Mouse (Mus musculus) CH12.LX (cell line): ENCODE results near the gene Cacng4. TPM values are rescaled to one million over a fixed set of nuclear protein-coding genes. Genes with fewer than 3 reads are reported as not detected.
A peak's percentile ranks its signal among the peaks of the same experiment; 100 is the strongest.

Experiments used
- DNase-seq: peaks from one replicate; pipeline ENCODE4 v3.0.0-alpha.2; 2013; ENCODE audit errors: extremely low read depth
- H3K27ac ChIP-seq: 2 replicates; pipeline ENCODE4 v1.5.1; 2012; ENCODE audit warnings: low read depth, mild to moderate bottlenecking, control low read depth, moderate library complexity; ENCODE audit not compliant: insufficient read depth
- H3K27me3 ChIP-seq: replicated peaks from 2 replicates; pipeline ENCODE3; 2012; ENCODE audit warnings: inconsistent platforms
- H3K36me3 ChIP-seq, 2 experiments: replicated peaks in 1 of 2; 2 replicates each; pipeline versions ENCODE3 to v1.6.1; 2012; ENCODE audit warnings: inconsistent platforms in 1 of 2, low read length in 1 of 2, mild to moderate bottlenecking in 1 of 2, mixed read lengths in 1 of 2, moderate library complexity in 1 of 2; ENCODE audit not compliant: control insufficient read depth in 1 of 2, insufficient read depth in 1 of 2
- H3K4me1 ChIP-seq, 2 experiments: 2 replicates each; pipeline ENCODE4 v1.6.1; 2012; ENCODE audit warnings: inconsistent platforms in 1 of 2, moderate library complexity in 1 of 2; ENCODE audit not compliant: insufficient read depth in 2 of 2, control insufficient read depth in 1 of 2
- H3K4me2 ChIP-seq: 2 replicates; pipeline ENCODE4 v1.6.1; 2012; ENCODE audit warnings: low read depth, mild to moderate bottlenecking, control low read depth; ENCODE audit not compliant: poor library complexity, insufficient read depth, severe bottlenecking
- H3K4me3 ChIP-seq, 3 experiments: fragments of 150-350 bp in 1 of 3; sonication (generic) in 1 of 3; replicated peaks in 1 of 3; 2 replicates each; pipeline versions ENCODE3 to v1.5.1; 2011 to 2012; ENCODE audit warnings: low read depth in 2 of 3, low read length in 2 of 3, mild to moderate bottlenecking in 2 of 3, moderate library complexity in 2 of 3, control low read depth in 1 of 3, improper control_type of control experiment in 1 of 3, inconsistent platforms in 1 of 3, mixed read lengths in 1 of 3; ENCODE audit not compliant: poor library complexity in 1 of 3
- H3K79me2 ChIP-seq: replicated peaks from 2 replicates; pipeline ENCODE4 v1.6.1; 2012; ENCODE audit warnings: mild to moderate bottlenecking, moderate library complexity; ENCODE audit not compliant: control insufficient read depth, poor library complexity, insufficient read depth, severe bottlenecking; ENCODE audit errors: extremely low read depth
- H3K9ac ChIP-seq: 2 replicates; pipeline ENCODE4 v1.6.1; 2012; ENCODE audit warnings: low read depth, mild to moderate bottlenecking, control low read depth, moderate library complexity; ENCODE audit not compliant: insufficient read depth
- H3K9me3 ChIP-seq: replicated peaks from 2 replicates; pipeline ENCODE3; 2012; ENCODE audit warnings: low read length, inconsistent platforms, mixed read lengths
- BHLHE40 ChIP-seq: IDR thresholded peaks from 2 replicates; pipeline ENCODE4 v1.6.1; 2011; ENCODE audit warnings: mild to moderate bottlenecking, low read depth, low read length, improper control_type of control experiment
- CHD1 ChIP-seq: IDR thresholded peaks from 2 replicates; pipeline ENCODE4 v1.6.1; 2012; ENCODE audit warnings: low read depth, low read length, improper control_type of control experiment, inconsistent platforms
- CTCF ChIP-seq, 2 experiments: IDR thresholded peaks in 1 of 2; conservative IDR thresholded peaks in 1 of 2; 2 replicates each; pipeline ENCODE4 v1.5.1; 2011 to 2012; ENCODE audit warnings: low read depth in 2 of 2, low read length in 2 of 2, improper control_type of control experiment in 1 of 2, inconsistent platforms in 1 of 2, mild to moderate bottlenecking in 1 of 2, moderate library complexity in 1 of 2
- E2F4 ChIP-seq: IDR thresholded peaks from 2 replicates; pipeline ENCODE4 v1.6.1; 2011; ENCODE audit warnings: low read depth, low read length, improper control_type of control experiment; ENCODE audit not compliant: insufficient replicate concordance
- ETS1 ChIP-seq: conservative IDR thresholded peaks from 2 replicates; pipeline ENCODE4 v1.6.1; 2012; ENCODE audit warnings: low read depth, mild to moderate bottlenecking, inconsistent platforms, low read length, improper control_type of control experiment, moderate library complexity
- IRF4 ChIP-seq: IDR thresholded peaks from 2 replicates; pipeline ENCODE4 v1.6.1; 2014; ENCODE audit warnings: low read depth, mild to moderate bottlenecking, inconsistent platforms, low read length, improper control_type of control experiment
- JUN ChIP-seq: IDR thresholded peaks from 2 replicates; pipeline ENCODE4 v1.6.1; 2011; ENCODE audit warnings: low read depth, mild to moderate bottlenecking, low read length, improper control_type of control experiment, moderate library complexity; ENCODE audit not compliant: insufficient read depth
- JUND ChIP-seq: conservative IDR thresholded peaks from 2 replicates; pipeline ENCODE4 v1.6.1; 2011; ENCODE audit warnings: low read depth, low read length, improper control_type of control experiment
- MAFK ChIP-seq: IDR thresholded peaks from 2 replicates; pipeline ENCODE4 v1.6.1; 2011; ENCODE audit warnings: low read length, improper control_type of control experiment; ENCODE audit not compliant: insufficient replicate concordance
- MAX ChIP-seq: IDR thresholded peaks from 2 replicates; pipeline ENCODE4 v1.6.1; 2011; ENCODE audit warnings: low read length, improper control_type of control experiment
- MAZ ChIP-seq: IDR thresholded peaks from 2 replicates; pipeline ENCODE4 v1.6.1; 2012; ENCODE audit warnings: low read depth, mild to moderate bottlenecking, inconsistent platforms, low read length, improper control_type of control experiment, moderate library complexity
- PAX5 ChIP-seq: IDR thresholded peaks from 2 replicates; pipeline ENCODE4 v1.6.1; 2012; ENCODE audit warnings: low read length, inconsistent platforms, mixed read lengths
- POLR2A ChIP-seq: IDR thresholded peaks from 2 replicates; pipeline ENCODE4 v1.6.1; 2011; ENCODE audit warnings: low read depth, mild to moderate bottlenecking, improper control_type of control experiment, low read length
- POLR2AphosphoS2 ChIP-seq: IDR thresholded peaks from 2 replicates; pipeline ENCODE4 v1.6.1; 2011; ENCODE audit warnings: low read depth, low read length, improper control_type of control experiment
- RCOR1 ChIP-seq: conservative IDR thresholded peaks from 2 replicates; pipeline ENCODE4 v1.6.1; 2012; ENCODE audit warnings: low read depth, mild to moderate bottlenecking, inconsistent platforms, low read length, improper control_type of control experiment
- SIN3A ChIP-seq: IDR thresholded peaks from 2 replicates; pipeline ENCODE4 v1.6.1; 2012; ENCODE audit warnings: low read length, improper control_type of control experiment, inconsistent platforms
- SMC3 ChIP-seq: IDR thresholded peaks from 2 replicates; pipeline ENCODE4 v1.6.1; 2011; ENCODE audit warnings: low read depth, low read length, improper control_type of control experiment
- TBP ChIP-seq: conservative IDR thresholded peaks from 2 replicates; pipeline ENCODE4 v1.6.1; 2011; ENCODE audit warnings: low read depth, low read length, improper control_type of control experiment
- TCF12 ChIP-seq: IDR thresholded peaks from 2 replicates; pipeline ENCODE4 v1.6.1; 2014; ENCODE audit warnings: low read depth, mild to moderate bottlenecking, inconsistent platforms, low read length, improper control_type of control experiment
- UBTF ChIP-seq: IDR thresholded peaks from 2 replicates; pipeline ENCODE4 v1.6.1; 2012; ENCODE audit warnings: low read depth, mild to moderate bottlenecking, inconsistent platforms, low read length, improper control_type of control experiment, moderate library complexity
- USF1 ChIP-seq: IDR thresholded peaks from 2 replicates; pipeline ENCODE4 v1.6.1; 2014; ENCODE audit warnings: low read depth, mild to moderate bottlenecking, inconsistent platforms, low read length, improper control_type of control experiment
- ZKSCAN1 ChIP-seq: IDR thresholded peaks from 2 replicates; pipeline ENCODE4 v1.6.1; 2012; ENCODE audit warnings: low read depth, inconsistent platforms, low read length, improper control_type of control experiment, borderline replicate concordance
- ZMIZ1 ChIP-seq: IDR thresholded peaks from 2 replicates; pipeline ENCODE4 v1.6.1; 2012; ENCODE audit warnings: low read depth, mild to moderate bottlenecking, inconsistent platforms, low read length, improper control_type of control experiment
- dilution Hi-C: fragments of 300-500 bp; cut with MboI; formaldehyde crosslinking; loops from 2 replicates; pipeline ENCODE4 v1.14.3; 2020; ENCODE audit warnings: low sequenced_read_pairs; ENCODE audit not compliant: extremely low pct_unique_long_range_greater_than_20kb, extremely low pct_ligation_motif_present
- in situ Hi-C: fragments of 300-500 bp; cut with MboI; formaldehyde crosslinking; loops from 3 replicates; pipeline ENCODE4 v1.14.3; 2019; ENCODE audit warnings: low sequenced_read_pairs, low pct_ligation_motif_present, low pct_unique_long_range_greater_than_20kb, mixed read lengths
- polyA plus RNA-seq: library from polyadenylated mRNA; unstranded; fragments of >175 nt; gene quantifications from 2 replicates; pipeline ENCODE4 v1.2.1, GENCODE M21; 2012; ENCODE audit warnings: low read depth; ENCODE audit not compliant: insufficient read length
- total RNA-seq, 2 experiments: library from RNA; depleted of rRNA; stranded (reverse); fragments of 300-350 nt in 1 of 2; fragments of >200 nt in 1 of 2; gene quantifications; 2 replicates each; pipeline ENCODE4 v1.2.3; 2012 to 2014

The Cacng4 gene
- total and polyA plus RNA-seq, 3 experiments: not detected

DNA sequence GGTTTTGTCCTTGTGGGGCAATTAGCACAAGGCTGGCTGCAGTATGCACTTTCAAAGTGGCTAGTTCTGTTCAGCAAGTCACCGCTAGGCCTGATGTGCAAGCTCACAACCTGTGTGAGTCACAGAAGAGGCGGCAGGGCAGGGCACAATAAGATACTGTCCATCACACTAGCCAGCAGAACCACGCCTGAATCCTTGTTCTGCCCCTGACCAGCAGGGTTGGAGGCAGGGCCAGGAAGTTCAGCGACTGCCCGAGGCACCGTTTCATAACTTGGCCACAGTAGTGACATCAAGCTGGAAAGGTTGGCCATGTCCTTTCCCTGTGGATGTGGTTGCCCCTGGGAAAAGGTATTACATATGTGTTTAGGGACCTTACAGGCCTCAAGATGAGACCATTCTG lies 56.5 kb downstream of the Cacng4 start:
- dilution Hi-C loops: no loop called here
- in situ Hi-C loops: no loop called here

DNA sequence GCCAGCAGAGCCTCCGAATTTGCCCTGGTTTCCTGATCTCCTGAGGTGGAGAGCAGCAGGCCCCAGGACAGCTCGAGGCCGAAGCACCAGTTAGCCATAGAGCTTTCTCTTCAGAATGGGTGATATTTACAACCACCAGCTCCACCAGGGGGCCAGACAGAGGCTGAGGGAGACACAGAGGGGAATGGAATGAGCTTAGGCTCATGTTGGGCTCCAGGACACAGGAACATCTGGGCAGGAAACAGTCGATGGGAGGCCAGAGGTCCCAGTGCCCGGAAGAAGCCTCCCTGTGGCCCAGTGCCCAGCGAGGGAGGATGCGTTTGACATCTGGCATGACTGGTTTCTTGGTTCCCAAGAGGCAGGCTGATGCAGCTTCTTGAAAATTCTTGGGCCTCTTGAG lies 60.2 kb downstream of the Cacng4 start:
- H3K4me1 ChIP-seq: peaks cover 0 to 16% of the 10 kb centered on the region in 2 experiments; a peak in 2 of 4 replicates

More for the DNA sequence above, 56.5 kb downstream of the Cacng4 start:
- no peak overlapping the region for H3K9ac ChIP-seq
- H3K27me3 ChIP-seq: no peaks in the 10 kb centered on the region
- peaks cover 8 to 23% of the 10 kb centered on the region in 2 experiments for H3K4me1 ChIP-seq
- H3K36me3 ChIP-seq: no peaks in the 10 kb centered on the region
- no peak for DNase-seq
- no peak overlapping the region for H3K4me3 ChIP-seq
- no peak overlapping the region for H3K27ac ChIP-seq
- H3K9me3 ChIP-seq: no peaks in the 10 kb centered on the region
- no peak overlapping the region for H3K4me2 ChIP-seq
- TF ChIP-seq POLR2A (no peak), SMC3 (no peak), CTCF (conservative IDR thresholded peaks at IDR 0.05 in 1 of 2, IDR thresholded peaks at IDR 0.05 in 1 of 2; ENCODE audit: low read depth in 2 of 2, low read length in 2 of 2) (no peak), ZMIZ1 (no peak), UBTF (no peak), ZKSCAN1 (no peak), MAX (no peak)
- H3K79me2 ChIP-seq: no peaks in the 10 kb centered on the region

DNA sequence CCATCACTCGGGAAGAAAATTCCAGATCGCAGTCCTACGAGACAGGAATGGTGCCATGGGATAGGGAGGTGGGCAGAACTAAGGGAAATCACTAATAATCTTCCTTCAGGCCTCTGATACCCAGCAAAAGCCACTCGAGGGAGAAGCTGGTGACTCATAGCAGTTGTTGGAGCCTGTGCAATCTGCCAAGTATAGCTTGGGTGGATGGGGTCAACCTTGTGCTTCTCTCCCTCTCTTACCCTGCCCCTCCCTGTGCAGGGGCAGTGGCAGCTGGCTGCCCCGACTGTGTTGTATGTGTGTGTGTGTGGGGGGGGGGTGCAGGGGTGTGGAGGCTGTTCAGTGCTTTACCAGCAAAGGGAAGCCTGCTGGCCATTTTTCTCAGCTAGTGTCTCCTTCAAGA lies 62.9 kb downstream of the Cacng4 start:
- no peak for TF ChIP-seq ETS1
- no peak for TF ChIP-seq BHLHE40
- TF ChIP-seq USF1: no peak
- no peak for TF ChIP-seq SMC3
- no peak for TF ChIP-seq SIN3A
- no peak for TF ChIP-seq IRF4
- TF ChIP-seq POLR2AphosphoS2: no peak
- no peak for TF ChIP-seq PAX5
- TF ChIP-seq JUND: no peak
- TF ChIP-seq CTCF (conservative IDR thresholded peaks at IDR 0.05 in 1 of 2, IDR thresholded peaks at IDR 0.05 in 1 of 2; ENCODE audit: low read depth in 2 of 2, low read length in 2 of 2): no peak
- TF ChIP-seq CHD1: no peak
- TF ChIP-seq ZMIZ1: no peak
- no peak for TF ChIP-seq E2F4
- TF ChIP-seq MAFK: no peak
- TF ChIP-seq JUN: no peak
- no peak for TF ChIP-seq TCF12
- H3K4me2 ChIP-seq: no peak overlapping the region
- H3K27me3 ChIP-seq: no peaks in the 10 kb centered on the region

More for the DNA sequence above, 60.2 kb downstream of the Cacng4 start:
- Histone ChIP-seq H3K36me3 (no peaks in the 10 kb centered on the region), H3K4me3 (no peak overlapping the region), H3K4me2 (no peak overlapping the region), H3K9ac (no peak overlapping the region), H3K27ac (no peak overlapping the region)
- no peak for DNase-seq
- peak in 1 of 2 experiments; percentile 40; a peak in 2 of 4 replicates for TF ChIP-seq CTCF (conservative IDR thresholded peaks at IDR 0.05 in 1 of 2, IDR thresholded peaks at IDR 0.05 in 1 of 2; ENCODE audit: low read depth in 2 of 2, low read length in 2 of 2)
- no peak for TF ChIP-seq RCOR1
- TF ChIP-seq TBP: peak; percentile 63; the same call in 1 of the 2 replicates
- no peak for TF ChIP-seq MAZ
- TF ChIP-seq, all 38 proteins: peak for 2
- in situ Hi-C loops: no loop called here
- Histone ChIP-seq H3K9me3 (no peaks in the 10 kb centered on the region), H3K27me3 (no peaks in the 10 kb centered on the region), H3K79me2 (no peaks in the 10 kb centered on the region)
- dilution Hi-C loops: no loop called here

More for the DNA sequence above, 62.9 kb downstream of the Cacng4 start:
- no peak for DNase-seq
- dilution Hi-C loops (no loop called here), in situ Hi-C loops (no loop called here)
- no peaks in the 10 kb centered on the region for H3K9me3 ChIP-seq
- H3K79me2 ChIP-seq: no peaks in the 10 kb centered on the region
- no peak overlapping the region for H3K27ac ChIP-seq
- no peak overlapping the region for H3K9ac ChIP-seq
- peaks cover 0 to 16% of the 10 kb centered on the region in 2 experiments; a peak in 2 of 4 replicates for H3K4me1 ChIP-seq
- H3K4me3 ChIP-seq: no peak overlapping the region
- H3K36me3 ChIP-seq: no peaks in the 10 kb centered on the region
